Mouse (Mus musculus) left cerebral cortex, adult 8-10 months (tissue): ENCODE measurements at regions not wholly inside any gene's neighbourhood (a gene's known extent, or its start where the extent isn't known, plus 50 kb on each side); places are given as distances from the start of the nearest gene placed in this dataset.

Experiments
- DNase-seq, 2 experiments: peaks; one replicate each; pipeline ENCODE4 v3.0.0; 2022; ENCODE audit warnings: low spot score in 2 of 2

GRCm38 (mm10) chr16:21274012-21274528 is 69.5 kb downstream of the Ephb3 start:
- DNase-seq = no peak

GRCm38 (mm10) chr16:21277789-21278342 is 73.3 kb downstream of the Ephb3 start:
- no peak for DNase-seq

DNA sequence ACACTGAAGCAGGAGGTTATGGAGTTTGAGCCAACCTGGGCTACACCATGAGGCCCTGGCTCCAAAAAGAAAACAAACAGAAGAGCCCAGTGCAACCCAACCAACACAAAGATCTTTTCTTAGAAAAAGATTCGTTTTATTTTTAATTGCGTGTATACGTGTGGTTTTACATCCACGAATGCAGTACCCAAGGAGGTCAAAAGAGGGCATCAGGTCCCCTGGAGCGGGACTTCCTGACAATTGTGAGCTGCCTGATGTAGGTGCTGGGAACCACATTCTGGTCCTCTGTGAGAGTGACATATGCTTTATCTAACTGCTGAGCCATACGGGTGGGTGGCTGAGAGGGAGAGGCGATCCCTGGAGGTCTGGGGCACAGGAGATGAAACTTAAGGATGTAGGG is 73.8 kb downstream of the Ephb3 start:
- no peak for DNase-seq

DNA sequence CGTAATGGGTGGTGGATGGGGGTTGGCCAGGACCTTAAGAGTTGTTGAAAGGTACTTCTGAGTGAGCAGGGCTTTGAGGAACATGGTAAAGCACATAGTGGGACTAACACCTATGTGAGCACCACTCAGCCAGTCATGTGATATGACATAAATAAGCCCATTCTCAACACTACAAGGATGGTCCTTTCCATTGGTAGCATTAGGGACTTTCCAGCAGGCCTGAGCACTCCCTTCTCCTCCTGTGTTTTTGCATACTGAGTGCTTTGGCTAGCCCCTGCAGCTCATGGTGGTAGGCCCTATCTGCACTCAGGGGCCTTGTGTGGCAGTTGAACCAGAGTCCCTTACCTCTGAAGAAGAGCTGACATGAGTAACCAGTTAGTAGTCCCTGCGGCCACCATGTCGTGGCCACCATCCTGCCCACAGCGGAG is 75.7 kb downstream of the Ephb3 start:
- no peak for DNase-seq

DNA sequence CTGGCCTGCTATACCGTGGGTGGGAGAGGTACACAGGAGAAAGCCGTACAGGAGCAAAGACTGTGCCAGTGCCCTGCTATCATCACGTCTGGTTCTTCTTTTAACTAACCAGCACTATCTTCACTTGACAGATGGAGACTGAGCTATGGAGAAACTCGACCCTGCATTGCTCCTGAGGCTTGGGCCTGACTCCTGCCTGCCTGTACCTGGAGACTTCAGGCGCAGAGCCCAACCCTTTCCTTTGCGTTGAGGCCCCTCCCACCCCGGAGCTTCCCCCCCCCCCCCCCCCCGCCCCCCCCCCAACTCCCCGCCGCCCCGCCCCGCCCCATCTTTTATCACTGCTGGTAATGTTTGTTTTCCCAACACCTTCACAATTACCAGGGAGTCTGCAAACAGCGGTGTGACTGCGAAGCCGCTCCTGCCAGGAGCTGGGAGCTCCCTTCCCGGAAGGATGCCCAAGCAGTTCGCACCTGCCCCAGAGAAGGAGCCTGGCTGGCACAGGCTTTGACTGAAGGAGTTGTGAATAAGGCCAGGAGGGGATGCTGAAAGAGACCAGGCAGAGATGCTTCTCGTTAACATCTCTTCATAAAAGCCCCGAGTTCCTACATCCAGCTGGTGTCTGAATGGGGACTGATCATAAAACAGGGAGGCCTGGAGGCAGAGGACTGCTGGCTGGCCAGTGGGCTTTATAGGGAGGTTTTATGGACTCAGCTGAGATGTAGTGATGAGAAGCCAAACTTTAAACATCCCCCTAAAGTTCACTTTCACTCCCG is 77.6 kb downstream of the Ephb3 start:
- no peak for DNase-seq

- DNase-seq = no peak
Measured at GRCm38 (mm10) chr16:21286099-21286498, 81.5 kb downstream of the Ephb3 start.

DNA sequence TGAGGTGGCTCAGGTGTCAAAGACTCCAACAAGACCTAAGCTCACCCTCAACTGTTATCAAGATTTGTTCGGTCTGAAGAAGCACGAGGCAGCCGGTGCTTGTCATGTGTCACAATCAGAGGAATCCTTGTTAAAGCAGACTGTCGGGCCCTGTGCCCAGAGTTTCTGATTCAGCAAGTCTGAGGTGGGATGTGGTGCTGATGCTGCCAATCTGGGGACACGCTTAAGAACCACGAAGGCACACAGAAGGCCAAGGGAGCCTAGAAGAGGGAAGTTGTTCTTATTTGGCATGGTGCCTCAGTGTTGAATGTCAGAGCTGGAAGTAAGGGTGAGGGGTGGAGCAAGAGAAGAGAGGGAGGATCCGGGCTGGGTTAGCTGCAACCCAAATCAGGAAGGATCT is 85.0 kb downstream of the Ephb3 start:
- DNase-seq = peak; percentile 15 to 72

DNA sequence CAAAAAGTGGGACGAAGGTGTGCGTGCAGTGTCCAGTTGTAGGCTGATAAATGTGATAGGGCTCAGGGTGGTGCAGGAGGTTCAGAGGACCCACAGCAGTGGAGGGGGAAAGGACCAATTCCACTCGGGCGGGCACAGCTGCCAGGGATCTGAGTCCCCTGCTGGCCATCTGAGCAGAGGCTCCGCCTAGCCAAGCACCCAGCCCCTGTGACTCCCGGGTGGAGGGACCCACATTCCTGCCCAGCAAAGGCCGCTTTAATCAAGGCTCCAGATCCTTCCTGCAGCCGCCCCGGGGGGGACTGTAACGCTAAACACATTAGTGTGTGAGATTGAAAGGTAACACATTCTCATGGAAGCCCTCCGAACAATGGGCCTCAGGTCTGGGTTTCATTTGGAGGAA is 88.5 kb downstream of the Ephb3 start:
- no peak for DNase-seq

- no peak for DNase-seq
Measured at GRCm38 (mm10) chr16:21293569-21293968, 89.0 kb downstream of the Ephb3 start.

GRCm38 (mm10) chr16:21294677-21295411 is 90.3 kb downstream of the Ephb3 start:
- no peak for DNase-seq

DNA sequence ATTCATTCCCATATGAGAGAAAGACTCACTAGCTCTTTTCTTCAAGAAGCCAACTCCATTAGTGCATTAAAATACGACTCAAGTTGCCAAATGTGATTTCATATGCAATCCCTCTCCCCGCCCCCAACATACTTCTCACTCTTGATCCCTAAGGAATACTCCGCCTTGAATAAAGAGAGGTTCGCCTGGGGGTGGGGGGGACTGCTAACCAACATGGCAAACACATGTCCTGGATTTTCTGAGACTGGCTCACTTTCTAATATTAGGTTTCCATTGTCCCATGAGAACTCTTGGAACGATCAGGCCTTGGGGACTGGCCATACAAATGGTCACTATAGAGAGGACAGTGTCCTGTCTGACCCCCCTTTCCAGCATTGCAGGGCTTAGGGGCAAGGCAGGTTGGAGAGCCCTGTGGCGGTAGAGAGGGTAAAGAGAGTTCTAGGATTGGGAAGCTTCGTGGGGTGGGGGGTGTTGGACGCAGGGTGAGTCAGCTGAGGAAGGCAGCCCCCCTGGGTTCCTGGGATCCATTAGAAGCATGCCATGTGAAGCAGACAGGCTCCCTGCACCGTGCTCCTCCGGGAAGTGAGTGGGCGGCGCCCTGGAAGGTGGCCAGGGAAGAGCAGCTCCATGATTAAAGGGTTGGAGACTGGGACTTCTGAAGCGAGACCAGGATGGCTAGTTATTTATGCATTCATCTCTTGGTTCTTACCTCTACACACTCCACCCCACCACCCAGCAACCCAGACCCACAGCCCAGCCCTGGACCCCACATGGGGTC is 91.6 kb downstream of the Ephb3 start:
- no peak for DNase-seq

DNA sequence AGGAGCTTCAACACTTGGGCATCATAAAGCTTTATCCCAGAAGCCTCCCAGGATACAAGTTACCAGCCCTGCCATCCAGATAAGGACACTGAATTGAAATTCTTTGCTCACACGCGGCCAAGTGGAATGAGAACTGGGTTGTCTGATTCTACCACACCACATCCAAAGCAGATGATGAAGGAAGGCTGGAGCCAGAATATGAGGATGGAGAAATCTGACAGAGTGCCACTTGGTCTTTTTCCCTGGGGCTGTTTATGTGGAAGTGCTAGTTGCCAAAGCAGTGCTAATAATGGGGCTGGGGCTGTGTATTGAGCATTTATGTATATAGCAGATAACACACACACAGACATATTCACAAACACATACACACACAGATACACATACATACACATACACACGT is 92.2 kb downstream of the Ephb3 start:
- DNase-seq = no peak

GRCm38 (mm10) chr16:21298866-21299265 is 94.3 kb downstream of the Ephb3 start:
- DNase-seq = no peak

GRCm38 (mm10) chr16:21305859-21306258 is 101.3 kb downstream of the Ephb3 start:
- no peak for DNase-seq

- no peak for DNase-seq
Measured at GRCm38 (mm10) chr16:21308513-21308912, 104.0 kb downstream of the Ephb3 start.

- peak in 1 of 2 experiments; percentile 52 for DNase-seq
Measured at GRCm38 (mm10) chr16:21310636-21311615, 106.4 kb downstream of the Ephb3 start.

GRCm38 (mm10) chr16:21311781-21312180 is 107.2 kb downstream of the Ephb3 start:
- DNase-seq = no peak

- no peak for DNase-seq
Measured at GRCm38 (mm10) chr16:21315751-21316151, 107.2 kb upstream of the Vps8 start.

DNA sequence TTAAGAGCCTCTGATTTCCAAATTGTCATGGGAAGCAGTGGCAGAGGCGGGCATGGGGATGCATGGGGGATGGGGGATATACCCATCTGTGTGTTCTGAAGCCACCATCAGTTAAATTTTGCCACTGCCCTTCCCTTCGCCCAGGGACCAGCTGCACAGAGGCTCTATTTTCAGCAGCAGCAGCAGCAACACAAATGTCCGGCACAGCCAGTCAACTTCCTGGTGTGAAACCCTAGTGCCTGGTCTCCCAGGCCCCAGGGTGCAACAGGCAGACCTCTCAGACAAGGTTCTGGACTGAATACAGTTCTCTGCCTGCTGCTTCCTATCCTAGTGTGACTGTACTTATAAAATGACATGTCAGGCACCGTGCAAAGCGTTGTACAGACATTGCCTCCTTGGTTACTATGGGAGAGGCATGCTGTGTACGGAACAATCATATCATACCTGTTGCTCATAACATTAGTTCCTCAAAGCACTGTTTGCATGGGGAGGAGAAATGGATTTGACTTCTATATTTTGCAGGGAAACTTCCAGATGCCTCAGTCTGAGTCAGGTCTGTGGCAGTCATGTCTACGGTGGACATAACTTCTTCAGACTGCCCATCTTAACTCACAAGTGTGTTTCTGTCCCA is 104.8 kb upstream of the Vps8 start:
- DNase-seq = no peak
